Mouse (Mus musculus): Measurements from ENCODE around the gene Tff2. TPM values are rescaled to one million over a fixed set of nuclear protein-coding genes. Genes with fewer than 3 reads are reported as not detected.

The Tff2 gene
- total RNA-seq (2015; ENCODE audit: low replicate concordance) = not detected in 2 replicates
- not detected in 2 replicates for total RNA-seq (2017; ENCODE audit: low replicate concordance)

DNA sequence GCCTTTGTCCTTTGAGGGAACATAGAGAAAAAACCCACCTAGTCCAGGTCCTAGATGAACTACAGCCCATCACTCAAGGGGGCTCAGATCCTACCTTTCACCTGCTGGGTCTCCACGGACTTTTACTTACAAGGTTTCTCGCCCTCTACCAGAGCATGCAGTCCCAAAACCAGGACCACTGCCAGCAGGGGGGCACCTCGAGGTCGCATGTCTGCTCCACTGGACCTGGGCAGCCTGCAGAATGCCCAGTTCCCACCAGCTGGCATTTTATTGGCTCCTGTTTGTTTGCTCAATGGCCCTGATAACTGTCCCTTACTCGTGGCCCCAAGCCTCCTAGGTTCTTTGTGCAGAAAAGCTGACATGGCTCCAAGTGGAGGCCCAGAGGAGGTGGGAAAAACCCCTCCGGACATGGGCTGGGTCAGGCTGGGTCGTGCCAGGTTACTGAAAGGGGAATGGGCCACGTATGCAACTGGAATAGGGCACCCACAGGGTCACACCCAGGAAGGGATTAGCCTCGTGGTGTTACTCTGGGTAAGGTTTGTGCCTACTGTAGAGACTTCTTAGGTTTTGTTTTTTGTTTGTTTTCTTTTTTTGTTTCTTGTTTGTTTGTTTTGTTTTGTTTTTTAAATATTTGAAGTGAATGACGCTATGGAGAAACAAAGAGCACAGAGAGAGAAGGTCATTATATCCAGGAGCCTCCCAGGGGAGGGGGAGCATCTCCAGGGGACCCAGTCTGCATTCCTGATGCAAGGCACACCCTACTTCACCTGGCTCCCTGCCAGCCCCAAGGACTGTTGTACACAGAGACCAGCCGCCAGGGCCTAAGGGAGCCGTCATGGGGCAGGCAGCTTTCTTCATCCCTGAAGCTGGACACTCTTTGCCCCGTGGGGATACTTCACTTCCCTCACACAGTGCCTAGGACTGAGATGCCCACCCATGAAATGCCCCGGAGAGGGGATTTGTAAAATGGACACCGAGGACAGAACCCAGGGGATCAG is at the start of gene Tff2:
Gene Tff2, minus strand, starts transcription at position 243 of the 998 bp plus-strand sequence.
- no peak for ATAC-seq (replicated peaks; ENCODE audit: low FRiP score, poor library complexity, severe bottlenecking)

GRCm38 (mm10) chr17:31193360-31193759 is 49.3 kb upstream of the Tff2 start:
- no peak for ATAC-seq (replicated peaks; ENCODE audit: low FRiP score, poor library complexity, severe bottlenecking)

DNA sequence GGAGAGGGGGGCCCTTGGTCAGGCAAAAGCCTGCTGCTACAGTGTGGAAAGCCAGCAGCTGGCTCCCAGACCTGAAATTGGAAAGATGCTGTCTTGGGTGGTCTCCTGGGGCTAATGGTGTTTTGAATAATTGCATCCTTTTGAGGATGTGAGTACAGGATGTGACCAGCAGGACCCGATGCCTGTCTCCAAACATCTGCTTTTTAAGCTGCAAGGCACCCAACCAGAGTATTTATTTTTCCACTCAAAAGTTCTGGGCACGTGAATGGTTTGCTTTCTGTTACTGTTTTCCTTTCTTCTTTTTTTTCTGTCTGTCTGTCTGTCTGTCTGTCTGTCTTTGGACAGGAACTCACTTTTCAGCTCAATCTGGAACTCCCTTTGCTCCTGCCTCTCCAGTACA is 48.6 kb upstream of the Tff2 start:
- no peak for ATAC-seq (replicated peaks; ENCODE audit: low FRiP score, poor library complexity, severe bottlenecking)

- no peak for ATAC-seq (replicated peaks; ENCODE audit: low FRiP score, poor library complexity, severe bottlenecking)
Measured at GRCm38 (mm10) chr17:31191825-31192224, 47.7 kb upstream of the Tff2 start.

DNA sequence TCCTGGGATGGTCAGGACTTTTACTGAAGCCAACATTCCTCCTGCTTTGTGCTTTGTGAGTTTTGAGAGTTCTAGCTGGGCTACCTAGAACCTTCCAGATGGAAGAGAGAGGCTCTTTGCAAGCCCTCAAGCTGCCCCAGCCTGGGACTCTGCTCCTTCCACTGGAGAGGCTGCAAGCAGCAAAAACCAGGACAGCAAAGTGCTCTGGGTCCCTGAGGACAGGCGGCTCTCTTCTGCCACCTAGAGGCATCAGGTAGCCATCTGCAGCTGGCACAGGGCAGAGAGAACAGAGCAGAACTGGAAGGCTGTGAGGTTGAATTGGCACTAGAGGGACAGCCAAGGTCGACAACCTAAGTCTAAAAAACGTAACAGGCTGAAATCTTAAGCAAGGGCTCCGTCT is 43.3 kb upstream of the Tff2 start:
- ATAC-seq (replicated peaks; ENCODE audit: low FRiP score, poor library complexity, severe bottlenecking) = no peak

DNA sequence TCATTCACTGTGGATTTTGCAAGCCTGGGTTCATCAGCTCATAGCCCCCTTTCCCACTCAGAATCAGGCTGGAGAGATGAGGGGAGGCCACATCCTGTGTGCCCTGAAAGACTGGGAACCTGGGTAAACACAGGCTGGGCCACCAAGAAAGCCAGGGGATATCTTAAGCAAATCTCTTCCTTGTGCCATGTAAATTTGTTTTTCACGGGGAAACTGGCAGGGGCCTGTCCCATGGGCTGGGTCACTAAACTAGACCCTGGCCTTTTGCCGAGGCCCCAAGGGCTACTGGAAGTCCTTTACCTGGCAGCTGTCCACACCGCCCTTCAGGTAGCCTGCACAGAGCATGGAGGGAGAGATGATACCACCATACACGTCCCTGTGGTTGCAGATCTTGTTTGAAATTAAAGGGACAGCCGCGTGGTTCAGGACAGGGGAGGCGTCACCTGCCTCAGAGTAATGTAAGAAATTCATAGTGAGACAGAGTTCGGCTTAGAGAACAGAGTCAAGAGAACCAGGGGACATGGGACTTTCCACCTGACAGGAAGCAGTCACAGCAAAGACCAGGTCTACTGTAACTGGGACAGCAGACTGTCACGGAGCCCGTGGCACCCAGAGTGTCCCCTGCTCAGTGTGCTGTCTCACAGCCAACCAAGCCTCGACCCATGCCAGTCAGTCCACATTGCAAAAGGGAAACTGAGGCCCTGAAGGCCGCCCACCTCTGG is 40.3 kb upstream of the Tff2 start:
- ATAC-seq (replicated peaks; ENCODE audit: low FRiP score, poor library complexity, severe bottlenecking) = no peak

- ATAC-seq (replicated peaks; ENCODE audit: low FRiP score, poor library complexity, severe bottlenecking) = no peak
Measured at GRCm38 (mm10) chr17:31183180-31183974, 39.3 kb upstream of the Tff2 start.

DNA sequence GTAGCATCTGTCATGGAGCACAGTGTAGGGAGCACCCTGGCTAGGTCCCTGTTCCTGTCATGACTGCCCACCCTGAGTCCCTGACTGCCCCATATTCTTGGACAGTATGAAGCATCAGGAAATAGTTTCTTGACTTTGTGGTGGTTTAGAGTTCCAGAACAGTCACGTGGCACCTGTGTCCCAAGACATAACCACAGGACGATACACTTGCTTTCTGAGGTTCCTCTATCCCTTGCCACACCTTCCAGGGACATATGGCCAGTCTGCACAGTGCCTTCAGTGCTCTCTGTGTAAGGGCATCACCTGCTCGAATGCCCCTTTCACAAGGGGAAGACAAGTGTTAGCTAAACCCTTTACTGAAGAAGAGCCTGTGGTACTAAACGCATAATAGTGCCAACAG is 37.4 kb upstream of the Tff2 start:
- no peak for ATAC-seq (replicated peaks; ENCODE audit: low FRiP score, poor library complexity, severe bottlenecking)

- ATAC-seq (replicated peaks; ENCODE audit: low FRiP score, poor library complexity, severe bottlenecking) = no peak
Measured at GRCm38 (mm10) chr17:31176321-31176720, 32.2 kb upstream of the Tff2 start.

GRCm38 (mm10) chr17:31169796-31170195 is 25.7 kb upstream of the Tff2 start:
- no peak for ATAC-seq (replicated peaks; ENCODE audit: low FRiP score, poor library complexity, severe bottlenecking)

- no peak for ATAC-seq (replicated peaks; ENCODE audit: low FRiP score, poor library complexity, severe bottlenecking)
Measured at GRCm38 (mm10) chr17:31165127-31165526, 21.0 kb upstream of the Tff2 start, which contains the start of gene Tff1. Tff1 (minus strand) TSS chr17:31165277.

GRCm38 (mm10) chr17:31163821-31164220 is 19.7 kb upstream of the Tff2 start:
- ATAC-seq (replicated peaks; ENCODE audit: low FRiP score, poor library complexity, severe bottlenecking) = no peak

GRCm38 (mm10) chr17:31162607-31163006 is 18.5 kb upstream of the Tff2 start:
- no peak for ATAC-seq (replicated peaks; ENCODE audit: low FRiP score, poor library complexity, severe bottlenecking)

DNA sequence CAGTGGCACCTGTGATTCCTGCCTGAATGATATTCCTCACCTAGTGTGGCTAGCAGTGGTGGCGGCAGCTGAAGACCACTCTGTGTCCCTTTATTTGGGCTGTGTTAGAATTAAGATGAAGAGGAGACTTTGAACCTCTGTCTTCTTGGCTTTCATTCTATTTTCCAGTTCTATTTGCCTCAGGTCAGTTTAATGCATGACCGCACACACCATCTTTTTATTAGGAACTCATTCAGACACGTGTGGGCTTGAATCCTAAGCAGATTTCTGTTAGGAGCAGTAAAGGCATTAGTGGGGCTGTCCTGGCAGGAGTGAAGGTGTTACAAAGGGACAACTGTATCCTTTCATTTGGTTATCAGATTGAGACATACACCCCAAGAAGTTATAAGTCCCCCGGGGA is 16.2 kb upstream of the Tff2 start:
- ATAC-seq (replicated peaks; ENCODE audit: low FRiP score, poor library complexity, severe bottlenecking) = no peak

DNA sequence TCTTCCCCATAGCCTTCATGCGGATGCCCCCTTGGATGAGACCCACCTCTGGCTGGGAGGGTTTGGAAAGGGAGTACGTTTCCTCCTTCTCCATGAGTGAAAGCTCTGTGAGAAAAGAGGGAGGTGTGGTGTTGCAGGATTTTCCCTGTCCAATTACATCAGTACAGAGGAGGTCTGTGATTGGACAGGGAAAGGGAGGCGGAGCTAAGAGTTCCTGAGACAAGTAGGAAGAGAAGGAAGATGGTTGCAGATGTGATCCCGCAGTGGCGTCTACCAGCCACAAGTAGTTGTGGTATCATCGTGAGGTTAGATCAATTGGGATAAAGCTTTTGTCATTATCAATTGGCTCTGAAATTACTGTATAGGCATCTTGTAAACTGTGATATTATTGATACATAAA is 13.8 kb upstream of the Tff2 start:
- ATAC-seq (replicated peaks; ENCODE audit: low FRiP score, poor library complexity, severe bottlenecking) = no peak

DNA sequence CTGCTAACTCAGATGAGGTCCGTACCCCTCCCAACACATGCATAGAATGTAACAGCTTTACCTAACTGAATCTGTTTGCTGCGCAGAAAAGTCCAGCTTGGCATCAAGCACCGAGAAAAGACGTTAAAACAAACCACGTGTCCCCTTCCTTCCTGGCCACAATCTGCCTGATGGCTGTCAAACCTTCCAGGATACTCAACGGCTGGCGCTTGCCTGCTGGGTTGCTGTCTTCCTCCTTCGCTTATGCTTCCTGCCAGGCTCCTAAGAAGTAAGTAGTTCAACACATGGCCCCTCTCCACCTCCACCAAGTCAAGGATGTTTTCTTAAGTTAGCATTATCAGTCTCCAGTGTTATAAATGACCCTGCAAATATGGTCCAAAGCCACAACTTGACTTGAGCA is 9.7 kb upstream of the Tff2 start:
- ATAC-seq (replicated peaks; ENCODE audit: low FRiP score, poor library complexity, severe bottlenecking) = no peak

DNA sequence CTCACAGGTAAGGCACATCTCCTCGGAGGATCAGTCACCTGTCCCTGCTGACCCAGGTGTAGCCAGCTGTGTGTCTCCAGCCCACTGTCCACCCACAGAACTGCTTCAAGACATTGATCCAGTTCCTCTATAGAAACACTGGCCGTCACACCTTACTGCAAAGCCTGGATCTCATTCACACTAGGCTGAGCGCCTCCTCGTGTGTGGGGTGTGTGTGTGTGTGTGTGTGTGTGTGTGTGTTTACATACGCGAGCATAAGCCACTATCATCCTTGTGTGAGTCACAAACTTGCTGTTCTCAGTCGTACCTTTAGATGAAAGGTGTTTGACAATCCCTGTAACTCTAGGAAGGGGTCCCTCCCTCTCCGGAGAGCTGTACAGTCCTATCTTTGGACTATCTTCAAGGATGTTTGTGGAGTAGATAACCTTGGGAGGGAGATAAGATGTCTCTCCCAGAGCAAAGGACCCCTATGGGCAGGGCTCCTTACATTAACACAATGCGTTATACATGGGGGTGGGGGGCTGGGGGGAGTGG is 9.0 kb upstream of the Tff2 start:
- ATAC-seq (replicated peaks; ENCODE audit: low FRiP score, poor library complexity, severe bottlenecking) = no peak

DNA sequence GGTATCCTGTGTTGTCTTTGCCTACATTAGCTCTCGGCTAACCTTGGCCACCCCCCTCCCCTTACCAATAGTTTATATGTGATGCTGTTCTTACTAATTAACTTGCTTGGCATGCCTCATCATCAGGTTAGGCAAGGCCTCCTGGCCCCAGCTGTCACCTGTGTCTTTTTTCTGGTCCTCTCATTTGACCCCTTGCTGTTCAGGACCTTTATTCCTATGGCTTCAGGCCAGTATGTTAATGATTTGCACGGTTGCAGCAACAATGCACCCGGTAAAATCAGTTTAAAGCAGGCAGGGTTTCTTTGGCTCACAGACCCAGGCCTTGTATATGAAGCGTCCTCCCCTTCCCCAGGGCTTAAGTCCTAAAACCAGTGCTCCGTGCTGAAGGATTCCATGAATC is 8.4 kb upstream of the Tff2 start:
- ATAC-seq (replicated peaks; ENCODE audit: low FRiP score, poor library complexity, severe bottlenecking) = no peak

GRCm38 (mm10) chr17:31145998-31146397 is 1.9 kb upstream of the Tff2 start:
- no peak for ATAC-seq (replicated peaks; ENCODE audit: low FRiP score, poor library complexity, severe bottlenecking)

GRCm38 (mm10) chr17:31142116-31142515 is 2.0 kb downstream of the Tff2 start:
- no peak for ATAC-seq (replicated peaks; ENCODE audit: low FRiP score, poor library complexity, severe bottlenecking)
